Mouse (Mus musculus) adrenal gland, postnatal 25 days (tissue): ENCODE measurements at regions not wholly inside any gene's neighbourhood (a gene's known extent, or its start where the extent isn't known, plus 50 kb on each side); places are given as distances from the start of the nearest gene placed in this dataset.

Experiments
- DNase-seq: peaks from one replicate; pipeline ENCODE4 v3.0.0; 2021; ENCODE audit warnings: mixed read lengths

- no peak for DNase-seq
These were observed 100.2 kb upstream of the Rspo3 start for GRCm38 (mm10) chr10:29635828-29636227.

DNA sequence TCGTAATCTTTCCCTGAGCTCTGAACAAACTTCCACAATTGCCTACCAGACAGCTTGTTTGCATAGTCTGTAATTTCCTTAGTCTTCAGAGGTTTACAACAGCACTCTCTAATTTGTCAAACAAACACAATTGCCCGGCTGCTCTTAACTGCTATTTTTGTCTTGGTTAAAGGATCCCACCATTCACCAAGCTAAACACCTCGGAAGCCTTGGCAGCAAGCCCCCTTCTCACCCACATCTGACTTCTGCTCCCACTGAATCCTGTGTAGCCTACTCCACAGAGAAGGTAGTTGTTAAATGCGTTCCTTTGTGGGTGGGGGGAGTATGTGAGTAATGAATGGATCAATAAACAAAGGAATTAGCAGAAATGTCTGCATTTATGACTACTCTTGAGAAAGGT is 59.8 kb upstream of the Rspo3 start:
- DNase-seq = no peak

- no peak for DNase-seq
These were observed 59.3 kb upstream of the Rspo3 start for GRCm38 (mm10) chr10:29594969-29595368.

- no peak for DNase-seq
These were observed 57.2 kb upstream of the Rspo3 start for GRCm38 (mm10) chr10:29592906-29593305.

GRCm38 (mm10) chr10:29590187-29590586 is 54.5 kb upstream of the Rspo3 start:
- DNase-seq = no peak

- DNase-seq = no peak
These were observed 54.1 kb upstream of the Rspo3 start for GRCm38 (mm10) chr10:29589739-29590138.
